Mouse (Mus musculus): ENCODE measurements around the gene Prr14.

Prr14 gene

DNA sequence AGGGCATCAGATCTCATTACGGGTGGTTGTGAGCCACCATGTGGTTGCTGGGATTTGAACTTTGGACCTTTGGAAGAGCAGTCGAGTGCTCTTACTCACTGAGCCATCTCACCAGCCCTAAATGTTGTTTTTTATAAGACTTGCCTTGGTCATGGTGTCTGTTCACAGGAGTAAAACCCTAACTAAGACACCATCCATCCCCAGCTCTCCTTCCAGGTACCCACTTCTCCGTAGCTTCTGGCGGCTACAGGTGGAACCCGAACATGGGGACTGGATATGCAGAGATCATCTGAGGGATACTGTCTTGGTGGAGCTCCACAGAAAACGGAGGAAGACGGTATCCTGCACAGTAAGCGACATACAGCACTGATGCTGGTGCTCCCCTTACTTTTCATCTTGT lies at the start of gene Prr14:
Prr14 (plus strand) TSS at position 301 of the 400 bp plus-strand sequence.
- 96% methylated on average over 8 of the region's 8 CpGs for WGBS

DNA sequence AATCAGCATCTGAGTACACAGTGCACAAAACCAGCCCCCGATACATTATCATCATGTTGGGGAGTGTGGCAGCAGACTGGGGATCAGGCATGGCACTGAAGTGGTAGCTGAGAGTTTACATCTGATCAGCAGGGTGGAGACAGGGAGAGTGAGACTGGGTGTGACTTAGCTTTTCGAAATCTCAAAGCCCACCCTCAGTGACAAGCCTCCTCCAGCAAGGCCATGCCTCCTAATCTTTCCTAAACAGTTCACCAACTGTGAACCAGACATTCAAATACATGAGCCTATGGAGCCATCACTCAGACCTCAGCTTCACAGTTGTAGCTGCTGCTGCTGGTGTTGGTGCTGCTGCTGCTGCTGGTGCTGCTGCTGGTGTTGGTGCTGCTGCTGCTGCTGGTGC lies 48.0 kb upstream of the Prr14 start:
- WGBS: 77% methylated on average over 2 of the region's 2 CpGs

DNA sequence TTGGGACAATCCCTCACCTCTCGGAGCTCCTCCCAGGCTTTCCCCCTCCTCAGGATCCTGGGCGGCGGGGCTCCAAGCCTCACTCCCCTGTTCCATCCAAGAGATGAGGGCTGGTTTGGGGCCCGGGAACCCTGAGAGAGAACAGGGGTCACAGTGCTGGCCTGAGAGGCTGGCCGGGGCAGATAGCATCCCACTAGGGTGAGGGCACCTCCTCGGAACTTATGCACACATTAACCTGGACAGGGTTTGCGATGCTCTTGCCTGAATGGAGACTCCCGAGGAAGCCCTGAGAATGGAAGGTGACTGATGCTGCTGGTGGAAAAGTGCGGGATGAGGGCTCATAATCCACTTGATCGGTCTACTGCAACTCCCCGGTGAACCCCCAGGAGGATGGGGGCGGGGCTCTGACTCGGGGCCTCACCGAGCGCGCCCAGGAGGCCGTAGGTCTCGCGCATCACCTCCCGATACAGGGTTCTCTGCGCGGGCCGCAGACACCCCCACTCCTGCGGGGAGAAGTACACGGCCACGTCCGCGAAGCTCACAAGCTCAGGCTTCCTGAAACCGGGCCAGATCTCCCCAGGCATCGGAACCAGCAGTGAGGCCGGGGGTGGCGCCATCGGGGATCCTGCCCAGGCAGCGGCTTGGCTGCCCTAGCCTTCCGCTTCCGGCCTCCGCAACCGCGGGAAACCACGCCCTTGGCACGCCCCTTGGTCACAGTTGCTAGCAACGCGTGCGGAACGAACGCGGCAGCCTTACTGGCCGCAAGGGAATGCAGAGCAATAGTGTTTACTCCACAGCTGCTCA lies 37.8 kb upstream of the Prr14 start, which contains the start of gene Zfp688:
Zfp688 (minus strand) TSS at position 681 of the 804 bp plus-strand sequence.
- WGBS: 2% methylated on average over 48 of the region's 48 CpGs

DNA sequence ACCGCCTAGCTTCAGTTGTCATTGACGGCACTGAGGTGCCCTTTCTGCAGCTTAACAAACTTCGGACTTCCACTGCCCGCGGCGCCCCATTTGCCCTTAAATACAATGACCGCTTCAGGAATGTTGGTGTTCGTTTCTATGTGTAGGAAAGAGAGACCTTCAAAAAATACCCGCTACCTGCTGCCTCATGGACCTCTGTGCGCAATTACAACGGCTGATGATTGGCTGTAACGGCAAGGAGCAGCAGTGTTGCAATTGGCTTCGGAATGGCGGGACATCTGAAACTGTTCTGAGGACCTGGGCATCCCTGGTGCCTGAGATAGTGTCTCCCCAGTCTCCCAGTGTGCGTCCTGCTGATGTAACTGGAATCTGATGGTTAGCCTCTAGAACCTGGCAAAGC lies 37.2 kb upstream of the Prr14 start:
- WGBS: 2% methylated on average over 15 of the region's 15 CpGs

DNA sequence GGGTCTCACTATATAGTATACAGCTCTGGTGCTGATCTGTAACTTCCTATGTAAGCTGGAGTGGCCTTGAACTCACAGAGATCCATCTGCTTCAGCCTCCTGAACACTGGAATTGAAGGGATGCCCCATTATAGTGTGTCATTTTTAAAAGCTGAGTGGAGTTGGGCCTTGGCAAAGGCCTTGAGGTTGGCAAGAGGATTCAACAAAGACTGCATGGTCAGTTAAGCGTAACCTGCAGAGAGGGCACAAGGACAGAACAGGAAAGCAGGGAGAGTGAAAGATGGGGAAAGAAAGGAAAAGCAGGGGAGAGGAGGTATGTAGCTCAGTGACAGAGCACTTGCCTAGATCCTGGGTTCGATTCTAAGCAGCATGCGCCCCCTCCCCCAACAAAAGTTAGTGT lies 34.1 kb upstream of the Prr14 start:
- 87% methylated on average over 3 of the region's 3 CpGs for WGBS

DNA sequence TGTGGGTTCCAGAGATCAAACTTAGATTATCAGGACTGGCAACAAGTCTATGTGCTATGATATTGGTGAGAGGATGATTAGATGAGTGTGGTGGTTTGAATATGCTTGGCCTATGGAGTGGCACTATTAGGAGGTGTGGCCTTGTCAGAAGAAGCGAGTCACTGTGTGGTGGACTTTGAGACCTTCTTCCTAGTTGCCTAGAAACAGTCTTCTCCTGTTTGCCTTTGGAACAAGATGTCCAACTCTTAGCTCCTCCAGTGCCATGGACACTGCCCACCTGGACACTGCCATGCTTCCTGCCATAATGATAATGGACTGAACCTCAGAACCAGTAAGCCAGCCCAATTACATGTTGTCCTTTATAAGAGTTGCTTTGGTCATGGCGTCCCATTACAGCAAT lies 33.5 kb upstream of the Prr14 start:
- WGBS: 83% methylated on average over 2 of the region's 2 CpGs

DNA sequence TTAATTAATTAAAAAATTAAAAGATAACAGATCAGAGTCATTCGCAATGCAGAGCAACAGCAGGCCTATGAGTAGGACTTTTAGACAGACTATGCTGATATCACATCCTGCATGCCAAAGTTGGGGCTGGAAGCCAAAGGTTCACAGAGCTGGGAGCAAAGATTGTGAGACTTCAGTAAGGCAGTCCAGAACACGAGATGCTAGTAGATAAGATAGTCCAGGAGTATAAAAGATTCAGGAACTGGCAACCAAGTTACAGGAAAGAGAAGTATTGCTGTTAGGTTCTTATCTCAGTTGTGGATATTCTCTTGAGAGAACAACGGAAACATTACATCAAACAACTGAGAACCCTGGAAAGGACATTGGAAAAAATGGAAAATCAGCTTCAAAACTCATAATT lies 33.1 kb upstream of the Prr14 start:
- 61% methylated on average over 3 of the region's 3 CpGs for WGBS

DNA sequence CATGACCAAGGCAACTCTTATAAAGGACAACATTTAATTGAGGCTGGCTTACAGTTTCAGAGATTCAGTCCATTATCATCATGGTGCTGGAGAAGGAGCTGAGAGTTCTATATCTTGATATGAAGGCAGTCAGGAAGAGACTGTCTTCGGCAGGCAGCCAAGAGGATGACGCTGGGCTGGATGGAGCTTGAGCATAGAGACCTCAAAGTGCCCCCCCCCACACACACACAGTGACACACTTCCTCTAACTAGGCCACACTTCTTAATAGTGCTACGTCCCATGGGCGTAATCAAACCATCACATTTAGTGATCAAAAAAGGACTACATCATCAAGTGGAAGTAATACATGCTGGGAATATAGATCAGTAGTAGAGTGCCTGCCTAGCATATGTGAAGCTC lies 24.2 kb upstream of the Prr14 start:
- WGBS: 86% methylated on average over 4 of the region's 4 CpGs

DNA sequence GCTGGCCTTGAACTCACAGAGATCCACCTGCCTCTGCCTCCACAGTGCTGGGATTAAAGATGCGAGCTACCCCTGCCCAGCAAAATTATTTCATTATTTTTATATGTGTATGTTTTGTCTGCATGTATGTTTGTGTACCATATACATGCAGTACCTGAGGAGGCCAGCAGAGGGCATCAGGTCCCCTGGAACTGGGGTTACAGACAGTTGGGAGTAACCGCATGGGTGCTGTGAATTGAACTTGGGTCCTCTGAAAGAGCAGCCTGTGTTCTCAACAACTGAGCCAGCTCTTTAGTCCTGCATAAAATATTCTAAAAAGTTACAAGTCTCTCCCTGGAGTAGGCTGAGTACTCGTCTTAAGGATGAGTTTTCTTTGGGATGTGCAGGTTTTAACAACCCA lies 21.7 kb upstream of the Prr14 start:
- 95% methylated on average over 3 of the region's 3 CpGs for WGBS

DNA sequence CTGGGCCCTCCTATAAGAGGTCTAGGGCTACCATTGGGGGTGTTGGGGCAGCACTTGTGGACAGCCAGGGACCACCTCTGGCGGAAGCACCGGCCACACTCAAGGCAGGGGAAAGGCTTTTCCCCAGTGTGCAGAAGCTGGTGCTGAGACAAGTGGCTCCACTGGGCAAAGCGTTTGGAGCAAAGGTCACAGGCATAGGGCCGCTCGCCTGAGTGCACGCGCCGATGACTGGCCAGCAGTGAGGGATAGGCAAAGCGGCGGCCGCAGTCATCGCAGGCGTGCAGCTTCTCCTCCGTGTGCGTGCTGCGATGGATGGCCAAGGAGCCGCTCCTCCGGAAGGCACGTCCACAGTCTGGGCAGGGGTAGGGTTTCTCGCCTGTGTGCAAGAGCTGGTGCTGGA lies 15.4 kb upstream of the Prr14 start:
- WGBS: 95% methylated on average over 20 of the region's 20 CpGs

DNA sequence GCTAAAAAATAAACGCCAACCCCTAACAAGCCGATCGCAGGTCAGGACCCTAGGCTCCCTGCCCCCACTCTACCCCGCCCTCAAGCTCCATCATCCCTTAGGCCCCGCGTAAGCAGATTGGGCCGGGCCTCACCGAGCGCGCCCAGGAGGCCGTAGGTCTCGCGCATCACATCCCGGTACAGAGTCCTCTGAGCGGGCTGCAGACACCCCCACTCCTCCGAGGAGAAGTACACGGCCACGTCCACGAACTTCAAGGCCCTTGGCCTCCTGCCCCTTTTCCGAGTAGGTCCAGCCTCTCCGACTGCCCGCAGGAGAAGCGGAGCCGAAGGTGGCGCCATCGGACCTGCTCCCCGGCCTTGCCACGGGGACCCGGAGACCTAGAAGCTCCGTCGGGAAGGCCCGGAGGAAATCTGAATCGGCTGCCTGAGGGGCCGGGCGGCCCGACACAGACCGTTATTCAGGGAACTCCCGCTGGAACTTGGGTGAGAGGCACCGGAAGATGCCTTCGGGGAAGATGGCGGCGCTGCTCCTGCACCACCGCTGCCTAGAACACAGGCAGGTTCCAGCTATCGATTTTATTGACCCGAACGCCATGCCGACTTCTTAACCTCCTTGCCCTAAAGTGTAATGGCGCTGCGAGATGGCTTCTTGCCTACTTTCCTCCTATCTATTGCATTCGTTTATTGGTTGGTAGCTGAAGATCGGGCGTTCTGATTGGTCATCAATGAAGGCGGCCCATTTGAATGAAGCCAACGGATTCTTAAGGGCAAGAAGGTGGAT lies 10.7 kb upstream of the Prr14 start, which contains the start of gene Zfp689:
Zfp689 (minus strand) TSS at position 638 of the 780 bp plus-strand sequence.
- under 1% methylated on average over 54 of the region's 54 CpGs for WGBS

DNA sequence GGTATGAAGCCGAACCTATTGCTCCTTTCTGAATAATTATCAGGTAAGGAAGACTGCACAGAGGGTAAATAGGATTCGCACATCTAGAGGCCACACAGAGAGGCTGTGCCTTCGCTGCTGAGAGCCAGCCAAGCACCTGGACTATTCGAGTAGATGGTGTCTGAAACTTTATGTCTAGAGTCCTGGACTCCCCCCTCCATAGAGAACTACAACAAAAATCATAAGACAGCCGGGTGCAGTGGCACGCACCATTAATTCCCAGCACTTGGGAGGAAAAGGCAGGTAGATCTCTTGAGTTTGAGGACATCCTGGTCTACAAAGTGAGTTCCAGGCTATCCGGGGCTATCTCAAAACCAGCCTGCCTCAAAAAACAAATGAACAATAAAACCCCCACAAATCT lies 9.4 kb upstream of the Prr14 start:
- WGBS: 69% methylated on average over 7 of the region's 7 CpGs

DNA sequence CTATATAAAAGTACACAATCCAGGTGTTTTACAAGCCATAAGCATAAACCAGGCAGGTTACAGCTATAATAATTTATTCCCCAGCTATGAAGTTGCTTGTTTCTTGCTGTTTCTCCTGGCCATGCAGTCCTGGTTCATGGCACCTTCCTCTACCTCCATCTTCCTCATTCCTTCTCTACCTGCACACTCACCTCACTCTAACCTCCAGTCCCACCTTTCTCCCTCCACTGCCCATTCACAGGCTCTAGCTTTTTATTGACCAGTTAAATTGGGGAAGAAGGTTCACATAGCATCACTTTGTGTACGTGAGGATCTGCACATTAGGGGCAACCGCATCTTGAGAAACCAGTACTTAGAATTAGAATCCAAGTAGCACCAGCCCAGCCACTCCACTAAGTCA lies 6.4 kb upstream of the Prr14 start:
- 96% methylated on average over 2 of the region's 2 CpGs for WGBS

DNA sequence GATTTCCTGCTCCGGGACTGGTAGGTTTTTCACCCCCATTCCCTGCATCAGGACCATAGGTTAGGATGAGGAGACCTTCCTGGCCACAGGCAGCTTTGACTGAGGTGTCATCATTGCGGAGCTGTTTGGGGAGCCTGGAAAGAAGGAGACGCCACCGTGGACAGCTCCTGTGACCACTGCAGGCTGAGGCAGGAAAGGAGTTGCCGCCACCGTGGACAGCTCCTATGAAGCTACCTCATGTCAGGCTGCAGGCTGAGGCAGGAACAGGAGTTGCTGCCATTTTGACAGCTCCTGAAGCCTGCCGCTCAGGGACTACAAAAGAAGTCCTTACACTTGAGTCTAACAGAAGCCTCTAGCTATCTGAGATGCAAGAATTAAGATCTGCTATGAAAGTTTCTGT lies 4.5 kb upstream of the Prr14 start:
- 96% methylated on average over 7 of the region's 7 CpGs for WGBS

DNA sequence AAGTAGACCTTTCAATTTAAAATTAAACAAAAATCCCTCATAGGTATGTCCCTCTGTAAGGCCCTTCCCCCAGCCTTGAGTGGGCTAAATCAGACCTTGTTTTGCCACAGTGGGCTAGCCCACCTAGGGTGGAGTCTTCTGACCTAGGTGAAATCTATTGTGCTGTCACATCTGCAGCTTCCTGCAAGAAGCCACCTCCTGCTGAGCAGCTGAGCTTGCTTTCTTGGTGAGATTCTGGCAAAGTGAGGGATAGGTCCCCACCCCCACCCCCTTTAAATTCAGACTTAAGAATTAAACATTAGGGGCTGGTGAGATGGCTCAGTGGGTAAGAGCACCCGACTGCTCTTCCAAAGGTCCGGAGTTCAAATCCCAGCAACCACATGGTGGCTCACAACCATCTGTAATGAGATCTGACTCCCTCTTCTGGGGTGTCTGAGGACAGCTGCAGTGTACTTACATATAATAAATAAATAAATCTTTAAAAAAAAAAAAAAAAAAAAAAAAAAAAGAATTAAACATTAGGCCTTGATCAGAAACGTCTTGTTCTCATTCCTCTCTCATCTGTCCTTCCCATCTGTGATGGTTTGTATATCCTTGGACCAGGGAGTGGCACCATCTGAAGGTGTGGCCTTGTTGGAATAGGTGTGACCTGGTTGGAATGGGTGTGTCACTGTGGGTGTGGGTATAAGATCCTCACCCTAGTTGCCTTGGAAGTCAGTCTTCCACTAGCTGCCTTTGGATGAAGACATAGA lies 864 bp upstream of the Prr14 start:
- WGBS: 75% methylated on average over 3 of the region's 3 CpGs

DNA sequence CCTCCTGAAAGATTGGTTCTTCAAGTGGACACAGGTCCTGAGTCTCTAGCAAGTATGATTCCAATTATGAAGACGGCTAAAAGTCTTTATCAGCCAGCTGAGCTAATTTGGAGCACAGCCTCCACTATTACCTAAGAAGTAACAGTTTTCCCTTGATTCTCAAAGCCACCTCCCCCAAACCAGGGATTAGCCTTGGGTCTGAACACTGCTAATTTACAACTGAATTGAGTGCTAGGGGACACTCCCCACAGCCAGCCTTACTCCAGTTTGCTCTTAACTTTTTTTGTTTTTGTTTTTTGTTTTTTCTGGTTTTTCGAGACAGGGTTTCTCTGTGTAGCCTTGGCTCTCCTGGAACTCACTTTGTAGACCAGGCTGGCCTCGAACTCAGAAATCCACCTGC lies 5.8 kb downstream of the Prr14 start:
- WGBS: 89% methylated on average over 3 of the region's 3 CpGs

DNA sequence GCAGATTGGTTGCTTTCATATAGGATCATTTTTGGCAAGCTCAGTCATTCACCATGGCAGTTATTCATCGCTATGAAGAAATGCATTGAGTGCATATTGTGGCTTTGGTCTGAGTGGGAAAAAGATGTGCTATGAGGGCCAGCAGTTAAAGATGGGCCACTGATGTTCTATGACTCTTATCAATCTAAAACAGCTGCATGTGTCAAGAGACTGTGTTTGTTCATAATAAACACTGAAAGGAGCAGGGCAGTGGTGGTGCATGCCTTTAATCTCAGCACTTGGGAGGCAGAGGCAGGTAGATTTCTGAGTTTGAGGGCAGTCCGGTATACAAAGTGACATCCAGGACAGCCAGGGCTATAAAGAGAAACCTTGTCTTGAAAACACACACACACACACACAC lies 6.3 kb downstream of the Prr14 start:
- 95% methylated on average over 2 of the region's 2 CpGs for WGBS

DNA sequence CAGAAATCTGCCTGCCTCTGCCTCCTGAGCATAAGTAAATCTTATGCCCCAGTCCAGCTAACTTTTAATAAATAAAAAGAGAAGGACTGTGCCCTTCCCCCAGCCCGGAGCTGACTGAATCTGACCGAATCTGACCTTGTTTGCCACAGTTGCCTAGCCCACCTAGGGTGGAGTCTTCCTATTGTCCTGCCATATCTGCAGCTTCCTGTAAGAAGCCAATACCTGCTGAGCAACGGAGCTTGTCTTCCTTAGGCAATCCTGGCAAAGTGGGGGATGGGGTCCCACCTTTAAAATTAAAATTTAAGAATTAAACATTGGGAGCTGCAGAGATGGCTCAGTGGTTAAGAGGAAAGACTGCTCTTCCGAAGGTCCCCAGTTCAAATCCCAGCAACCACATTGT lies 7.2 kb downstream of the Prr14 start:
- WGBS: 92% methylated on average over 4 of the region's 4 CpGs

DNA sequence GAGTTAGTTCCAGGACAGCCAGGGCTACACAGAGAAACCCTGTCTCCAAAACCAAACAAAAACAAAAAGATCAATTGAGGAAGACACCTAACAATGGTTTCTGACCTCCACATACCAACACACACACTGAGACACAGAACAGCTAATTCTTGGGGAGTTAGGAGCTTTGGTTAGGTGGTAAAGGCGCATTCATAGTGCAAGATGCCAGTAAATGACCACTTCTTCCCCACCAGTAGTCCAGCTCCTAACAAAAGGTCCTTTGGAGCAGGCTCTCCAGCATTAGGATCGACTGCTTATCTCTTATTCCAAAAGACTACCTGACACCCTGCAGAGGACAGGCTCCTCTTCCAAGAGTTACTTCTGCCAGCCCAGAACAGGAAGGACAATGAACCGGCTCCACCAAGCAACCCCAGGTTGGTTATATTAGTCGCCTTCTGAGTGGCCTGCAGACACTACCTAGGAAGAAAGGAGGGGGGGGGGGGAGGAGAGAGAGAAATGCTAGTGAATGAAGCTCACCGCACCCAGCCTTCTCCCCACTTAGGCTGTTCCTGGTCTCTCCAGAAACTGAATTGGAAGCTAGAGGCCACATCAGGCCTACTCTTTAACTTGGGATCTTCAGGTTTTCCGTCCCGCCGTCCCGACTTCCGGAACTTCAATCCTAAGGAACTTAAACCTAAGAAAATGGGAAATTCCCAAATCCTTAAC lies 10.8 kb downstream of the Prr14 start:
- WGBS: 7% methylated on average over 10 of the region's 10 CpGs

DNA sequence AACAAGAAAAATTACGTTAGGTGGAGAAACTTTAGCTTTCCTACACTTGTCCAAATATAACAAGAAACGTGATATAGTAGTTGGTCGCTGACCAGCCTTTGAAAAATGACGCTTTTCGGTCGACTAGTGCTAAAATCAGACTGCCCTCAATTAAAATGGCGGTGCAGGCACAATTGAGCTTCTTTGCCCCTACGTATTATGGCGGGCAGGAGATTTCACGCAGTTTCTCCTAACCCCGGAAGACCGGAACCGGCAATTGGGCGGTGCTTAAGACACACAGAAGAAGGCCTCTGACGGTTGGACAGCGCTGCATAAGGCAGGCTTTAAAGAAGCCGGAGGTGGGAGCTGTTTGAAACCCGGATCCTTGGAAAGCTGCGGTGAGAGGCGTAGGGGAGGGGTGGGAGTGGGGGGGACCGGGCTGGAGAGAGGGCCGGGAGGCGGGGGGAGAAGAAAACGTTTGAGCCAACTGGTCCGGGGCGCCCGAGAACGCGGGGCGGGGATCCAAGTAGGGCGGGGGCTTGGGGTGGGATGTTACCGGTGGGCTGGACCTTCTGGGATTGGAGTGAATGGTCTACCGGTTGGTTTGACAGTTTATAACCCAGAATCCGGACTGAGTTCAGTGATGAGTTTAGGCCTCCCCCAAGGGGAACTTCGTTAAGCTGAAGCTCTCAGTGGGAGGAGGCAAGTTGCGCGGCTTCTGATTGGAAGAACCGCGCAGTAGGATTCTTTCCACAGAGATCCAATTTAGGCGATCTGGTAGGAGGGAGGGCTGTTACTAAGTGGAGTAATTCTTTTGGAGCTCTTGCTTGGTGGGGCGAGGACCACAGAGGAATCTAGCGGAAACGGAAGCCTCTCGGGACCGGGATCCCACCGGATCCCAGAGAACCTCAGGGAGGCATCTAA lies 11.6 kb downstream of the Prr14 start:
- under 1% methylated on average over 46 of the region's 46 CpGs for WGBS

DNA sequence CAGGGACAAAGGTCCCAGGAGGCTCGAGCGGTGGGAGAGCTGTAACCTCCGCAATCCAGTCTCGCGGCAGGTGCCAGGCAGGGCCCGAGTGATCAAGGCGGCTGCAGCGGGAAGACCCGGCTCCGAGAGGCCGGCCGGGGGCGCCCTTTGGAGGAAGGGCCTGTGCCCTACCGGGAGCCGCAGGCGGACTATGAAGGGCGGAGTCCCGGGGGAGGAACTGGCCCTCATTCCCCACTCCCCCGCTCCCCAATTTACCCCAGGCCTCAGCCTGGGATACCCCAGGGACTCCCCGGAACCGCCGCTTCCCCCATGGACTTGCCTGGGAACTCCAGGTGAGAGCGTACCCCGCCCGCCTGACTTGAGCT lies 12.2 kb downstream of the Prr14 start:
- 1% methylated on average over 24 of the region's 25 CpGs for WGBS
